Mouse (Mus musculus) cerebellum, postnatal 25 days (tissue): ENCODE measurements at regions not wholly inside any gene's neighbourhood (a gene's known extent, or its start where the extent isn't known, plus 50 kb on each side); places are given as distances from the start of the nearest gene placed in this dataset.

Experiments
- DNase-seq, 2 experiments: peaks; one replicate each; pipeline ENCODE4 v3.0.0; 2021; ENCODE audit warnings: mixed read lengths in 2 of 2

GRCm38 (mm10) chr11:19253605-19254004 is 234.8 kb upstream of the Meis1 start:
- no peak for DNase-seq

GRCm38 (mm10) chr11:19254183-19254582 is 235.4 kb upstream of the Meis1 start:
- no peak for DNase-seq

DNA sequence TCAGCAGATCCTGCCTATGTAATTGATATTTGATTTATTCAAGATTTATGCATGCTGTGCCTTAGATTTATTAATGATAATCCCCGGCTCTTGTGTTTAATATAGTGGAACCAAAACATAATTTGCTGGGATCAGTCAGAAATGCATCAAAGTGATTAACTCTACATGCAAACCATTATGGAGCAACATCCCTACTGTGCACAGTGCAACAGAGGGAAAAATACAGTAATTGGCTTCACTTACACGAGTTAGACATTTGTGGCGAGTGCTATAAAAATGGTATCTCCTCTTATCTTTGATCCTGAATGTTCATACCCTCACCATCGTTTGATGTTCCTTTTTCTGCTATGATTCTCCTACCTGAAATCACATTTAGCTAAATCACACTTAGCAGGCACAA is 238.8 kb upstream of the Meis1 start:
- DNase-seq, result no peak

- peak in 1 of 2 experiments; percentile 6 for DNase-seq
Observed at GRCm38 (mm10) chr11:19262832-19263231, 244.0 kb upstream of the Meis1 start.

- no peak for DNase-seq
Observed at GRCm38 (mm10) chr11:19264798-19265671, 246.2 kb upstream of the Meis1 start.

DNA sequence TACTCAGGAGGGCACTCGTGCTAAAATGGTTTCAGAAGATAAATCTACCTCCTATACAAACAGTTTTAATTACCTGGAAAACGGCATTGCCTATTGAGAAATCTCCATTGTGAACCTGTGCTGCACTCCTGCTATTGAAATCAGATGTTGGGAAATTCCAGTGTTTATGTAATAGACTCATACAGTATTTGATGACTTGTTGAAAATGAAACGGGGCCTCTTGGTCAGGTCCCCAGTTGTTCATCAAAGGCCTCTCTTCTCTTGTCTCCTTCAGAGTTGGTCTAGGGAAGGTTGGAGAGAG is 246.8 kb upstream of the Meis1 start:
- DNase-seq, result no peak

GRCm38 (mm10) chr11:19290971-19291370 is 272.2 kb upstream of the Meis1 start:
- no peak for DNase-seq

GRCm38 (mm10) chr11:19299411-19299810 is 280.6 kb upstream of the Meis1 start:
- no peak for DNase-seq

DNA sequence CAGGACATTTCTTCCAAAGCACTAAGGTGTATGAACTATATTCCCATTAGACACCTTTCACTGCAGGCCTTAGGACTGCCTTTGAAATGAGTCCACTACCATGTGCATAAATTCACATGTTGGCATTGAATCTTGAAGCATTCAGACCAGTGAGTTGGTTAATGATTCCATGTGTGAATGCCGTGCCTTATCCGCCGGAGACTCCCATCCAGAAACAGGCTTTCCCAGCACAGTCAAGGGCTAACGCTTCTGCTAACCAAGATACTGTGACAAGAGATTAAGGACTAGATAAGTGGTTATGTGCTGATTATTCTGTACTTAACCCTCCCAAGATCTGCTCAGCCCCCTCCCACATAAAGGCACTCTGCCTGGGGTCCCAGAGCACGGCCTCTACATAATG is 287.9 kb upstream of the Meis1 start:
- no peak for DNase-seq

GRCm38 (mm10) chr11:19330685-19331239 is 312.0 kb upstream of the Meis1 start:
- no peak for DNase-seq

DNA sequence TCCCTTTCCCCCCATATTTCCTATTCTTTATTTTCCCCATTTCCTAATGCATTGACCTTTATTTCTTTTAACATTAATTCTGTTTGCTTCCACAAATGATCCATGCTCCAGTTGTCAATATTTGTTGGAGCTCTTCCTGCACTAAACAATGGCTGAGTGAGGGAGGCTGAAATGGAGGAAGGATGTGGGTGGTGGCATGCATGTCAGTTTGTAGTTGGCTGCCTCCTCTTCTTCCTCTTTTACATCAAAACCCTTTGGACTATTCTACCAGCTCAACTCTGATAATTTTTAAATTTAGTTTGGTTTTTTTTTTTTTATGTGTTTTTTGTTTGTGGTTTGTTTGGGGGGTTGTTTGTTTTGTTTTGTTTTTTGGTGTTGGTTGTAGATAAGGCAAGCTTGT is 313.5 kb upstream of the Meis1 start:
- no peak for DNase-seq

- no peak for DNase-seq
Observed at GRCm38 (mm10) chr11:19332727-19333126, 313.9 kb upstream of the Meis1 start.

GRCm38 (mm10) chr11:19333908-19334487 is 315.2 kb upstream of the Meis1 start:
- no peak for DNase-seq

- DNase-seq, result no peak
Observed at GRCm38 (mm10) chr11:19335384-19335783, 316.6 kb upstream of the Meis1 start.

GRCm38 (mm10) chr11:19339721-19340317 is 321.0 kb upstream of the Meis1 start:
- DNase-seq, result no peak

DNA sequence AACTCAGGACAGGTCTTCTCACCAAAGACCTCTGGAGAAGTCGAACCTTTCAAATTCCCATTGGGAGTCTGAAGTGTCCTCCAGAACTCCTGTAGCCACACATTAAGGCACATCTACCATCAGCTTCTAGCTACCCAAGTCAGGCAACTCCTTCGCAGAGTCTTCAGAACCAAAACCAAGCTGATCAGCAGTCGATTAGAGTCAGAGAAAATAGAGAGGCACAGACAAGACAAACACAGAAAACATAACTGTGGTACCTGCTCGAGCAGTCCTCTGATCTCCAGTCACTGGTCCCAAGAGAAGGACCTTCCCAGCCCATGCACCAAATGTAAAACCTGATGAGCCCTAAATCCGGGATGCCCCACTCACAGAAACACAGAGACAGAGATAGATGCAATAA is 322.1 kb upstream of the Meis1 start:
- no peak for DNase-seq

- DNase-seq, result no peak
Observed at GRCm38 (mm10) chr11:19341379-19341778, 322.6 kb upstream of the Meis1 start.

GRCm38 (mm10) chr11:19342803-19343202 is 324.0 kb upstream of the Meis1 start:
- no peak for DNase-seq

GRCm38 (mm10) chr11:19346276-19346826 is 327.6 kb upstream of the Meis1 start:
- DNase-seq, result no peak

- DNase-seq, result no peak
Observed at GRCm38 (mm10) chr11:19350331-19351242, 331.8 kb upstream of the Meis1 start.

GRCm38 (mm10) chr11:19351243-19351787 is 332.5 kb upstream of the Meis1 start:
- DNase-seq, result no peak

DNA sequence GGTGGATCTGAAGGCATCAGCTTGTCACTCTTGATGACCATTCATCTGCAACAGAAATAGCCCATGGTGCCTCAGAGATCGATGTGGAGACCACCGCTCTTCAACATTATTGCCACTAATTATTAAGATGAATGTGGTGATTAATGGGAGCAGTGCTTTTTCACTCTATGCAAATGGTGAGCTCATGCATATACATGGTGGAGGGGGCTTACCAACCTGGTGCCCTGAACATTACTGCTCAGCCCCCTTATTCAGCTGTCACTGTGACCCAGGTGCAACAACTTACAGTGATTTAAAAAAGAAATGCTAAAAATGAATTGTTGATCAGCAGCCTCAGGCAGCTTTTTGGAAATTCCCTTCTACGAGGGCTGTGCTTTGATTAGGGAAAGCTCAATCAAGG is 334.9 kb upstream of the Meis1 start:
- no peak for DNase-seq
